Mouse (Mus musculus) intestine, embryonic 16.5 days (tissue): Measurements from ENCODE around the gene Mylpf. TPM values are rescaled to one million over a fixed set of nuclear protein-coding genes. Genes with fewer than 3 reads are reported as not detected.
"Not testable (repeated sequence)": the region's sequence is repeated elsewhere in the genome, so short reads cannot be mapped to it uniquely, and the experiment has no call there.

Experiments used
- ATAC-seq: fragments of 200-750 bp; cut with Nextera tagmentation; 2 replicates; pipeline ENCODE4 v1.8.0; 2017; ENCODE audit warnings: moderate TSS enrichment, moderate library complexity
- H3K27ac ChIP-seq: fragments of 300-500 bp; sonication (generic); 2 replicates; pipeline ENCODE4 v1.5.1; 2014; ENCODE audit warnings: mild to moderate bottlenecking, low read length
- H3K27me3 ChIP-seq: fragments of 300-500 bp; sonication (generic); replicated peaks from 2 replicates; pipeline ENCODE4 v1.6.1; 2014; ENCODE audit warnings: low read length, control low read depth, mixed read lengths; ENCODE audit not compliant: control insufficient read depth, insufficient read depth
- H3K36me3 ChIP-seq: fragments of 300-500 bp; sonication (generic); 2 replicates; pipeline ENCODE4 v1.6.1; 2014; ENCODE audit warnings: low read length, control low read depth; ENCODE audit not compliant: control insufficient read depth, insufficient read depth
- H3K4me1 ChIP-seq: fragments of 300-500 bp; sonication (generic); 2 replicates; pipeline ENCODE4 v1.6.1; 2014; ENCODE audit warnings: low read length, control low read depth, mixed read lengths; ENCODE audit not compliant: control insufficient read depth, insufficient read depth
- H3K4me2 ChIP-seq: fragments of 300-500 bp; sonication (generic); 2 replicates; pipeline ENCODE4 v1.6.1; 2014; ENCODE audit warnings: low read depth, low read length, control low read depth
- H3K4me3 ChIP-seq: fragments of 300-500 bp; sonication (generic); 2 replicates; pipeline ENCODE4 v1.5.1; 2014; ENCODE audit warnings: mild to moderate bottlenecking, low read length
- H3K9ac ChIP-seq: fragments of 300-500 bp; sonication (generic); 2 replicates; pipeline ENCODE4 v1.6.1; 2014; ENCODE audit warnings: low read depth, low read length
- H3K9me3 ChIP-seq: fragments of 300-500 bp; sonication (generic); 2 replicates; pipeline ENCODE4 v1.6.1; 2016; ENCODE audit warnings: low read length, control low read depth; ENCODE audit not compliant: control insufficient read depth
- whole genome bisulfite sequencing: fragments of 180-500 bp; shearing (Covaris S2); extraction: QIAGEN DNeasy Blood & Tissue Kit; methylation state at CpG from one replicate; pipeline ENCODE4 v1.1.7; 2014; 5-methylcytosine and 5-hydroxymethylcytosine counted together
- polyA plus RNA-seq: library from polyadenylated mRNA; unstranded; fragments of >200 nt; fragmentation: Nextera tagmentation; extraction: Ambion mirVana; gene quantifications from 2 replicates; pipeline ENCODE4 v1.2.1, GENCODE M21; 2015

Mylpf gene
- polyA plus RNA-seq: 20.3 and 21.0 TPM in 2 replicates

DNA sequence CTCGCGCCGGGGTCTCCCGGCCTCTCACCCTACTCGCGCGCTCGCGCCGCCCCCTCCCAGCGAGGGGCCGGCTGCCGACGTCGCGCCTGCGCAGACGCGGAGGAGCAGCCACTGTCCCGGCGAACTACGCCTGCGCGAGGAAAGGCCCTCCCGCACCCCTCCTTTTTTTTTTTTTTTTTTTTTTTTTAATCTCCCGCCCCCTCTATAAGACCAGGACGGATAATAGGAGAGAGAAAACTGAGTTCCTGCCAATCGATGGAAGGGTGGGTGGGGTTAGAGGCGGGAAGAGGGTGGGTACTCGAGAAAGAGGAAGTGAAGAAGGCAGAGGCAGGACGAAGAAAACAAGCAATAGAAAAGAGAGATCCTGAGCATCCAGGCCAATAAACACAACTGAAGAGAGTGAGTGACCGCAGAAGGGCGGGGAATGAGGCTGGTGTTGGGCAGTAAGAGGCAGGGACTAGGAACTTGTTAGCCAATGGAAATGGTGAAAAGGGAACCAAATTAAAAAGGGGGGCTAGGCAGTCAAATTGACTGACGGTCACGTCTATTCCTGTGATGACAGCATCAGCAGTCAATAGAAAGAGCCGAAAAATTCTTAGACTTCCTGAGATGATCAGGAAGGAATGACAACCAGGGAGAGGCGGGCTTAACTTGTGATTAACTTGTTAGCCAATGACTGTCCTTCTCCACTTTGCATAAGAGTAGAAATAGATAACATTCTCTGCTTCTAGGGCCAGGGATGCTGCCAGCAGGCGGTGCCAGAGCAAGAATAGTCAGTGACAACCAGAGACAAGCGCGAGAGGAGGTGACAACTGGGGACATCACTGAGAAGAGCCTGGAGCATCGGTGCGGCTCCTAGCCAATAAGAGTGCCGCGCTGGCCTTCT is at the start of gene Mylpf:
Gene Mylpf (plus strand): TSS at position 338 of the 886 bp plus-strand sequence.
- Histone ChIP-seq H3K4me2 (peak within 1 kb of the TSS; percentile 78), H3K27ac (peak within 1 kb of the TSS; percentile 90), H3K36me3 (no peaks in the 10 kb centered on the region), H3K9me3 (no peaks in the 10 kb centered on the region), H3K27me3 (no peaks in the 10 kb centered on the region), H3K4me1 (peaks cover 13% of the 10 kb centered on the region), H3K4me3 (peak within 1 kb of the TSS; percentile 95), H3K9ac (peak within 1 kb of the TSS; percentile 93)
- peak; percentile 95 for ATAC-seq
- under 1% methylated on average over 43 of the region's 44 CpGs for WGBS

DNA sequence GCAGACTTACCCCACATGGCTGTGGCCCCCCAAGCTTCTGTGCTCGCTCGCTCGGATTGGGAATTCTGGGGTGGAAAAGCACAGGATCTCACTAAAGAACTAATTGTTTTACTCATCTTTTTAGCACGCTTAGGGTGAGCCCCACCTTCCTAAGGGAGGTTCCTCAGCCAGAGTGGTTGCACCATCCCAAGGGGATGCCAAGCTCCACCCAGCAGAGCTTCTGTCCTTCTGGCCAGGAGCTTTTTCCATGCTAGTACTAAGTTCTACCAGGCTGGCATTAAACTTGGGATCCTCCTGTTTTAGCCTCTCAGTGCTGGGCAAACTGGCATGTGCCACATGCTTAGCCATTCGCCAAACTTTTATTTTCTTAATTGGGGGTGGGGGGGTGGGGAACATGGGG is 46.1 kb upstream of the Mylpf start:
- no peak overlapping the region for H3K4me2 ChIP-seq
- 82% methylated on average over 5 of the region's 5 CpGs for WGBS
- H3K9me3 ChIP-seq: no peaks in the 10 kb centered on the region
- H3K27ac ChIP-seq: no peak overlapping the region
- H3K9ac ChIP-seq: no peak overlapping the region
- H3K4me3 ChIP-seq: no peak overlapping the region
- H3K27me3 ChIP-seq: no peaks in the 10 kb centered on the region
- no peaks in the 10 kb centered on the region for H3K4me1 ChIP-seq
- ATAC-seq: no peak
- H3K36me3 ChIP-seq: no peaks in the 10 kb centered on the region

GRCm38 (mm10) chr7:127164002-127164401 is 44.7 kb upstream of the Mylpf start:
- Histone ChIP-seq H3K27ac (no peak overlapping the region), H3K36me3 (no peaks in the 10 kb centered on the region), H3K4me1 (no peaks in the 10 kb centered on the region), H3K4me3 (no peak overlapping the region), H3K9me3 (no peaks in the 10 kb centered on the region), H3K27me3 (no peaks in the 10 kb centered on the region), H3K9ac (no peak overlapping the region), H3K4me2 (no peak overlapping the region)
- no peak for ATAC-seq
- WGBS: 86% methylated on average over 4 of the region's 4 CpGs

DNA sequence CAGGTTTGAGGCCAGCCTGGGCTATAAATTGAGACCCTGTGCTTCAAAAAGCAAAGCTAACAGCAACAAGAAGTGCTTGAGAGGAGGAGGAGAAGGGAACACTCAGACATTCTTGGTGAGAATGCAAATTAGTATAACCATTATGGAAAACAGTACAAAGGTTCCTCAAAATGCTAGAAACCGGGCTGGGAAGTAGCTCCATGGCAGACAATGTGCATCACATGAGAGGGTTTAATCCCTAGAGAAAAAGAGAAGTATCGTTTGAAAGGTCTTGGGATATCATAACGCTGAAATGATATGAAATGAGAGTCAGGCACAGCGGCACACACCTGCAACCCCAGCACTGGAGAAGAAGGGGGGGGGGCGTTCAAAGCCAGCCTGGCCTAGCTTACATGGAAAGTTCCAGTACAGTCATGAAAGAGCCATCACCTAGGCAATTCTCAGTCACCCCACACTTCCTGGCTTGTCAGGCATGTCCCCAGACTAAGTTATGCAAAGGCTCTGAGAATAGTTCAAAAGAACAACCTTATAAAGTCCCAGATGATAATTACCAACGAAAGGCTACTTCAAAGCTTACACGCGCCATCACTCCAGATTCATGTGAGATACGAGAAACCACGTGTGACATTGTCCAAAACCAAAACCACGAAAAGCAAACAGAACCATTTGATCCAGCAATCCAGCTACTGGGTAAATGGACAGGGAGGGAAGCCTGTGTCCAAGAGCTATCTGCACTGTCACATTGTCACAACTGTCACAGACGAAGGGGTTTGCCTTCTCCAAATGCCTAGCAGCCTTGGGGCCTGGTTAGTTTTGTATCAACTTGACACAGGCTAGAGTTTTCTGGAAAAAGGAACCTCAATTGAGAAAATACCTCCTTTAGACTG is 42.8 kb upstream of the Mylpf start:
- Histone ChIP-seq H3K4me1 (no peaks in the 10 kb centered on the region), H3K27me3 (no peaks in the 10 kb centered on the region), H3K36me3 (no peaks in the 10 kb centered on the region), H3K9me3 (no peaks in the 10 kb centered on the region), H3K4me3 (no peak overlapping the region), H3K4me2 (no peak overlapping the region), H3K9ac (no peak overlapping the region), H3K27ac (no peak overlapping the region)
- 84% methylated on average over 12 of the region's 12 CpGs for WGBS
- no peak for ATAC-seq

DNA sequence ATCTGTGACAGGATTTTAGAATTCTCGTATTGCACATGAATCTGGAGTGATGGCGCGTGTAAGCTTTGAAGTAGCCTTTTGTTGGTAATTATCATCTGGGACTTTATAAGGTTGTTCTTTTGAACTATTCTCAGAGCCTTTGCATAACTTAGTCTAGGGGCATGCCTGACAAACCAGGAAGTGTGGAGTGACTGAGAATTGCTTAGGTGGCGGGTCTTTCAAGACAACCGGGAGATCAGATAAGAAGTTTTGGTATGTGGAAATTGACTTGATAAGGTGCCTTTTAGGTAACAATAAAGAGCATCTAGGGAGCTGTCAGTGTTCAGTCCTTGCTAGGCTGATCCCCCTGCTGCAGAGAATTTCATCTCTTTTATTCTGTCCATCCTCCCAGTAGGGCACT is 42.2 kb upstream of the Mylpf start:
- Histone ChIP-seq H3K4me2 (no peak overlapping the region), H3K4me1 (no peaks in the 10 kb centered on the region), H3K27me3 (no peaks in the 10 kb centered on the region), H3K36me3 (no peaks in the 10 kb centered on the region), H3K9me3 (no peaks in the 10 kb centered on the region), H3K27ac (no peak overlapping the region), H3K4me3 (no peak overlapping the region), H3K9ac (no peak overlapping the region)
- ATAC-seq: no peak
- 83% methylated on average over 5 of the region's 5 CpGs for WGBS

DNA sequence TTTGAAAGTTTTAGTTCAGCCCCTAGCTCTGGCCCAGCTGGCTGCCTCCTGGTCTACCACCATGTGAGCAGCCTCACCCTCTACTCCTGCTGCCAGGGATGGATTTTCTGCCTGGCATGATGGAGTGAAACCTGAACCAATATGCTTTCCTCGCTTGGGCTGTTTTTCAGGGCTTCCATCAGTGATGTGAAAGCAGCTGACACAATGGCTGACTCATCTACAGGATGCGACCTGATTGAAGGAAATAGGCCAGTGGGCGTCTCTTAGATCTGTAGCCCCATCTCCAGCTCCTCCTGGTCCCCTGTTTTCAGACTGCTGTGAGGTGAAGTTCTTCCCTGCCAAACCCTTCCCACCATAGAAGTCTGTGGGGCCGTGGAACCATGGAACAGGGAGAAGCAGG is 31.8 kb upstream of the Mylpf start:
- Histone ChIP-seq H3K9ac (no peak overlapping the region), H3K4me3 (no peak overlapping the region), H3K4me2 (no peak overlapping the region), H3K27ac (no peak overlapping the region), H3K36me3 (no peaks in the 10 kb centered on the region), H3K9me3 (no peaks in the 10 kb centered on the region), H3K4me1 (no peaks in the 10 kb centered on the region), H3K27me3 (no peaks in the 10 kb centered on the region)
- 86% methylated on average over 4 of the region's 4 CpGs for WGBS
- ATAC-seq: no peak

DNA sequence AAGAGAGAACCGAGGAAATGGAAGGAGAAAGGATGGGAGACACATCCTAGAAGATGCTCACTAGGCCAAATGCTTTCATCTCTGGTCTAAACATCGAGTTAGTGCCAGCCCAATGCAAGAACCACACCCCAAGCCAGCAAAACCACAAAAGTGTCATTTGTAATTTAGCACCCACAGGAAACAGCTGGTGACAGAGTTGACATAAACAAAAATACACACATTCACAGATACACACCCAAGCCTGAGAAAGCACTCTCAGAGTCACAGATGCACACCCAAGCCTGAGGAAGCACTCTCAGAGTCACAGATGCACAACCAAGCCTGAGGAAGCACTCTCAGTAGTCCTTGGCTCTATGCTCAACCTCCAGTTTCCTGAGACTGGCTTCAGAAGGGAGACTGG is 27.9 kb upstream of the Mylpf start:
- no peak for ATAC-seq

GRCm38 (mm10) chr7:127181724-127182123 is 27.0 kb upstream of the Mylpf start:
- not testable (repeated sequence) for H3K36me3 ChIP-seq, H3K27ac ChIP-seq, H3K4me1 ChIP-seq, H3K9ac ChIP-seq, H3K27me3 ChIP-seq, H3K4me2 ChIP-seq, H3K9me3 ChIP-seq, ATAC-seq, H3K4me3 ChIP-seq
- WGBS: 34% methylated on average over 3 of the region's 3 CpGs

More for the DNA sequence above, 27.9 kb upstream of the Mylpf start:
- H3K4me1 ChIP-seq: no peaks in the 10 kb centered on the region; the same call in 1 of the 2 replicates
- H3K27me3 ChIP-seq: no peaks in the 10 kb centered on the region
- no peak overlapping the region for H3K9ac ChIP-seq
- no peak overlapping the region for H3K27ac ChIP-seq
- no peak overlapping the region for H3K4me3 ChIP-seq
- no peaks in the 10 kb centered on the region for H3K9me3 ChIP-seq
- 71% methylated on average over 2 of the region's 2 CpGs for WGBS
- no peaks in the 10 kb centered on the region for H3K36me3 ChIP-seq
- no peak overlapping the region for H3K4me2 ChIP-seq

GRCm38 (mm10) chr7:127183345-127183744 is 25.3 kb upstream of the Mylpf start:
- H3K27ac ChIP-seq: no peak overlapping the region
- no peaks in the 10 kb centered on the region for H3K27me3 ChIP-seq
- no peaks in the 10 kb centered on the region; the same call in 1 of the 2 replicates for H3K4me1 ChIP-seq
- no peak overlapping the region for H3K4me3 ChIP-seq
- no peak overlapping the region for H3K9ac ChIP-seq
- H3K36me3 ChIP-seq: no peaks in the 10 kb centered on the region
- peak; percentile 68 for ATAC-seq
- H3K4me2 ChIP-seq: no peak overlapping the region
- 62% methylated on average over 8 of the region's 8 CpGs for WGBS
- H3K9me3 ChIP-seq: no peaks in the 10 kb centered on the region
